Mouse (Mus musculus): ENCODE measurements around the gene Tmod2. TPM values are rescaled to one million over a fixed set of nuclear protein-coding genes. Genes with fewer than 3 reads are reported as not detected.

The Tmod2 gene
- total RNA-seq, 2 experiments from 2014 or later, result 5.0 to 5.4 TPM

Other genes starting within 250 kb of the Tmod2 start
- gene Mapk6, start 201.3 kb downstream of the Tmod2 start, total RNA-seq (2021), result 10 to 100 TPM; 24.9 to 28.4 TPM
- 10 to 100 TPM; 15.2 to 16.7 TPM for gene Leo1, start 169.8 kb downstream of the Tmod2 start, total RNA-seq (2021)
- 10 to 100 TPM; 16.2 to 22.0 TPM for gene Tmod3, start 51.7 kb downstream of the Tmod2 start, total RNA-seq (2021)
- 1 to 10 TPM; 5.3 to 5.8 TPM for gene Lysmd2, start 14.4 kb upstream of the Tmod2 start, total RNA-seq (2021)
- 1 to 10 TPM; 1.3 TPM for gene Scg3, start 72.7 kb upstream of the Tmod2 start, total RNA-seq (2021)
- gene Bmp5, start 164.0 kb upstream of the Tmod2 start, total RNA-seq (2021), result 1 to 10 TPM; 1.4 to 1.7 TPM

Measured in gastrocnemius, postnatal 36 days (tissue).